Mouse (Mus musculus) kidney, adult 2 months (tissue): ENCODE results near the gene Map1b. TPM values are rescaled to one million over a fixed set of nuclear protein-coding genes. Genes with fewer than 3 reads are reported as not detected.

Source experiments
- DNase-seq: peaks from one replicate; pipeline ENCODE4 v3.0.0; 2021
- H3K27ac ChIP-seq: fragments of 200-500 bp; 2 replicates; pipeline ENCODE4 v1.5.1; 2012; ENCODE audit warnings: low read depth, low read length, control low read depth, inconsistent platforms; ENCODE audit not compliant: insufficient read depth
- H3K27me3 ChIP-seq: fragments of 200-500 bp; replicated peaks from 2 replicates; pipeline ENCODE4 v1.6.1; 2012; ENCODE audit warnings: mild to moderate bottlenecking, moderate library complexity, low read length, inconsistent platforms; ENCODE audit not compliant: control insufficient read depth, insufficient read depth
- H3K36me3 ChIP-seq: fragments of 200-500 bp; 2 replicates; pipeline ENCODE4 v1.6.1; 2012; ENCODE audit warnings: mild to moderate bottlenecking, moderate library complexity, low read length, inconsistent platforms; ENCODE audit not compliant: control insufficient read depth, insufficient read depth
- H3K4me1 ChIP-seq: fragments of 200-500 bp; 2 replicates; pipeline ENCODE4 v1.6.1; 2011; ENCODE audit warnings: low read length; ENCODE audit not compliant: control insufficient read depth, insufficient read depth
- H3K4me3 ChIP-seq: fragments of 200-500 bp; 2 replicates; pipeline ENCODE4 v1.5.1; 2011; ENCODE audit warnings: mild to moderate bottlenecking, low read depth, low read length, control low read depth; ENCODE audit not compliant: insufficient read depth
- CTCF ChIP-seq: fragments of 200-500 bp; conservative IDR thresholded peaks from 2 replicates; pipeline ENCODE4 v1.5.1; 2011; ENCODE audit warnings: low read depth, mild to moderate bottlenecking, control low read depth, low read length, moderate library complexity, mixed read lengths; ENCODE audit not compliant: insufficient read depth, insufficient read length
- POLR2A ChIP-seq: fragments of 200-500 bp; IDR thresholded peaks from one replicate; pipeline ENCODE4 v1.6.1; 2011; ENCODE audit warnings: low read depth, low read length, control low read depth
- WGBS: fragments of 180-500 bp; shearing (Covaris S2); methylation state at CpG from one replicate; pipeline ENCODE4 v1.1.7; 2018; 5-methylcytosine and 5-hydroxymethylcytosine counted together
- polyA plus RNA-seq: library from polyadenylated mRNA; depleted of rRNA; stranded (reverse); fragments of >200 nt; gene quantifications from 2 replicates; pipeline ENCODE4 v1.2.3, GENCODE M21; 2012; rRNA removed

The Map1b gene
- 0.98 and 1.3 TPM in 2 replicates for polyA plus RNA-seq

GRCm38 (mm10) chr13:99516448-99516881, at the start of gene Map1b:
Gene Map1b (minus strand): TSS chr13:99516540.
- peak; percentile 53 for DNase-seq
- H3K36me3 ChIP-seq = no peaks in the 10 kb centered on the region
- no peaks in the 10 kb centered on the region; the same call in 1 of the 2 replicates for H3K27me3 ChIP-seq
- under 1% methylated on average over 28 of the region's 32 CpGs for WGBS
- H3K4me1 ChIP-seq = no peaks in the 10 kb centered on the region
- TF ChIP-seq CTCF (no peak), POLR2A (no peak)
- no peak within 1 kb of the TSS for H3K27ac ChIP-seq
- H3K4me3 ChIP-seq = peak within 1 kb of the TSS; percentile 71

- Histone ChIP-seq H3K27ac (no peak overlapping the region), H3K36me3 (no peaks in the 10 kb centered on the region), H3K27me3 (no peaks in the 10 kb centered on the region), H3K4me3 (no peak overlapping the region), H3K4me1 (no peaks in the 10 kb centered on the region)
- DNase-seq = peak; percentile 12
- WGBS = 21% methylated on average over 3 of the region's 3 CpGs
- TF ChIP-seq POLR2A = no peak
- TF ChIP-seq CTCF = no peak
Observed at GRCm38 (mm10) chr13:99564346-99564745, 48.0 kb upstream of the Map1b start.

GRCm38 (mm10) chr13:99563021-99563420, 46.7 kb upstream of the Map1b start:
- WGBS = 48% methylated on average over 3 of the region's 3 CpGs
- Histone ChIP-seq H3K27me3 (no peaks in the 10 kb centered on the region), H3K36me3 (no peaks in the 10 kb centered on the region), H3K27ac (no peak overlapping the region), H3K4me1 (no peaks in the 10 kb centered on the region), H3K4me3 (no peak overlapping the region)
- no peak for DNase-seq
- TF ChIP-seq CTCF = no peak
- no peak for TF ChIP-seq POLR2A

GRCm38 (mm10) chr13:99561843-99562550, 45.7 kb upstream of the Map1b start:
- Histone ChIP-seq H3K4me3 (no peak overlapping the region), H3K36me3 (no peaks in the 10 kb centered on the region), H3K27me3 (no peaks in the 10 kb centered on the region), H3K4me1 (no peaks in the 10 kb centered on the region), H3K27ac (no peak overlapping the region)
- TF ChIP-seq POLR2A = no peak
- TF ChIP-seq CTCF = no peak
- 50% methylated on average over 10 of the region's 10 CpGs for WGBS
- DNase-seq = no peak

GRCm38 (mm10) chr13:99560674-99561639, 44.6 kb upstream of the Map1b start:
- Histone ChIP-seq H3K27ac (no peak overlapping the region), H3K36me3 (no peaks in the 10 kb centered on the region), H3K27me3 (no peaks in the 10 kb centered on the region), H3K4me1 (no peaks in the 10 kb centered on the region), H3K4me3 (no peak overlapping the region)
- DNase-seq = no peak
- 59% methylated on average over 13 of the region's 13 CpGs for WGBS
- no peak for TF ChIP-seq POLR2A
- TF ChIP-seq CTCF = no peak

GRCm38 (mm10) chr13:99558216-99558906, 42.0 kb upstream of the Map1b start:
- TF ChIP-seq POLR2A (no peak), CTCF (no peak)
- H3K4me3 ChIP-seq = no peak overlapping the region
- H3K27ac ChIP-seq = no peak overlapping the region
- DNase-seq = no peak
- no peaks in the 10 kb centered on the region for H3K4me1 ChIP-seq
- H3K36me3 ChIP-seq = no peaks in the 10 kb centered on the region
- no peaks in the 10 kb centered on the region for H3K27me3 ChIP-seq
- 76% methylated on average over 12 of the region's 12 CpGs for WGBS

- H3K27me3 ChIP-seq = no peaks in the 10 kb centered on the region
- no peak for DNase-seq
- no peaks in the 10 kb centered on the region for H3K36me3 ChIP-seq
- 62% methylated on average over 15 of the region's 15 CpGs for WGBS
- no peak overlapping the region for H3K4me3 ChIP-seq
- no peak for TF ChIP-seq POLR2A
- TF ChIP-seq CTCF = no peak
- H3K4me1 ChIP-seq = no peaks in the 10 kb centered on the region
- no peak overlapping the region for H3K27ac ChIP-seq
Observed at GRCm38 (mm10) chr13:99557813-99558212, 41.5 kb upstream of the Map1b start.
